Mouse (Mus musculus) hindbrain, embryonic 12.5 days (tissue): ENCODE measurements around the gene Gm6592. TPM values are rescaled to one million over a fixed set of nuclear protein-coding genes. Genes with fewer than 3 reads are reported as not detected.

ENCODE experiments used
- polyA plus RNA-seq: library from polyadenylated mRNA; unstranded; fragments of >200 nt; fragmentation: Nextera tagmentation; extraction: Ambion mirVana; gene quantifications from 2 replicates; pipeline ENCODE4 v1.2.1, GENCODE M21; 2016

The Gm6592 gene
- polyA plus RNA-seq, 1 experiment from 2014 or later = not detected

Other genes with a start within 250 kb of the Gm6592 start
- not detected in 2 replicates for gene Ssxb8, start 153.2 kb upstream of the Gm6592 start, polyA plus RNA-seq
- not detected in 2 replicates for gene Ssx9, start 95.6 kb upstream of the Gm6592 start, polyA plus RNA-seq
- not detected in 2 replicates for gene Ssxb5, start 40.3 kb upstream of the Gm6592 start, polyA plus RNA-seq
- gene Gm5751, start 30.3 kb downstream of the Gm6592 start, polyA plus RNA-seq = not detected in 2 replicates
- 16.6 and 17.2 TPM in 2 replicates for gene B630019K06Rik, start 48.4 kb downstream of the Gm6592 start, polyA plus RNA-seq
- not detected in 2 replicates for gene Fthl17b, start 119.0 kb downstream of the Gm6592 start, polyA plus RNA-seq
- gene Fthl17c, start 132.6 kb downstream of the Gm6592 start, polyA plus RNA-seq = not detected in 2 replicates
- not detected in 2 replicates for gene Fthl17d, start 142.8 kb downstream of the Gm6592 start, polyA plus RNA-seq
- not detected in 2 replicates for gene Fthl17e, start 189.5 kb downstream of the Gm6592 start, polyA plus RNA-seq
- gene Fthl17f, start 219.0 kb downstream of the Gm6592 start, polyA plus RNA-seq = not detected in 2 replicates